Mouse (Mus musculus) forebrain, embryonic 11.5 days (tissue): ENCODE results near the gene Gata2. TPM values are rescaled to one million over a fixed set of nuclear protein-coding genes. Genes with fewer than 3 reads are reported as not detected.
"Not testable (repeated sequence)": the region's sequence is repeated elsewhere in the genome, so short reads cannot be mapped to it uniquely, and the experiment has no call there.

Experiments used
- ATAC-seq: fragments of 200-750 bp; cut with Nextera tagmentation; replicated peaks from 2 replicates; pipeline ENCODE4 v1.8.0; 2017; ENCODE audit warnings: moderate TSS enrichment; ENCODE audit not compliant: low FRiP score
- DNase-seq: peaks from one replicate; pipeline ENCODE4 v3.0.0-alpha.2; 2017; ENCODE audit warnings: low spot score
- H3K27ac ChIP-seq: fragments of 300-500 bp; sonication (generic); 2 replicates; pipeline ENCODE4 v1.5.1; 2014; ENCODE audit warnings: low read depth, low read length
- H3K27me3 ChIP-seq: fragments of 300-500 bp; sonication (generic); 2 replicates; pipeline ENCODE4 v1.6.1; 2014; ENCODE audit warnings: mild to moderate bottlenecking, low read length, mixed read lengths; ENCODE audit not compliant: control insufficient read depth, insufficient read depth
- H3K36me3 ChIP-seq: fragments of 300-500 bp; sonication (generic); 2 replicates; pipeline ENCODE4 v1.6.1; 2014; ENCODE audit warnings: mild to moderate bottlenecking, low read length, moderate library complexity, mixed read lengths; ENCODE audit not compliant: control insufficient read depth, insufficient read depth
- H3K4me1 ChIP-seq: fragments of 300-500 bp; sonication (generic); replicated peaks from 2 replicates; pipeline ENCODE4 v1.6.1; 2014; ENCODE audit warnings: low read length, mixed read lengths; ENCODE audit not compliant: control insufficient read depth, insufficient read depth
- H3K4me2 ChIP-seq: fragments of 300-500 bp; sonication (generic); 2 replicates; pipeline ENCODE4 v1.6.1; 2014; ENCODE audit warnings: low read depth, mild to moderate bottlenecking, low read length, moderate library complexity, mixed read lengths; ENCODE audit not compliant: severe bottlenecking
- H3K4me3 ChIP-seq: fragments of 300-500 bp; sonication (generic); 2 replicates; pipeline ENCODE4 v1.5.1; 2014; ENCODE audit warnings: low read depth, low read length
- H3K9ac ChIP-seq: fragments of 300-500 bp; sonication (generic); 2 replicates; pipeline ENCODE4 v1.6.1; 2014; ENCODE audit warnings: low read length
- H3K9me3 ChIP-seq: fragments of 300-500 bp; sonication (generic); 2 replicates; pipeline ENCODE4 v1.6.1; 2016; ENCODE audit warnings: low read length, mixed read lengths; ENCODE audit not compliant: control insufficient read depth
- WGBS: fragments of 180-500 bp; shearing (Covaris S2); extraction: QIAGEN DNeasy Blood & Tissue Kit; methylation state at CpG from one replicate; pipeline ENCODE4 v1.1.7; 2014; 5-methylcytosine and 5-hydroxymethylcytosine counted together
- polyA plus RNA-seq: library from polyadenylated mRNA; unstranded; fragments of >200 nt; fragmentation: Nextera tagmentation; extraction: Ambion mirVana; gene quantifications from 2 replicates; pipeline ENCODE4 v1.2.1, GENCODE M21; 2014

Gene Gata2
- polyA plus RNA-seq: 6.3 and 7.9 TPM in 2 replicates

- Histone ChIP-seq H3K27ac (no peak within 1 kb of the TSS), H3K9me3 (no peaks in the 10 kb centered on the region), H3K4me3 (peak within 1 kb of the TSS; percentile 27), H3K36me3 (no peaks in the 10 kb centered on the region), H3K4me1 (peaks cover 34% of the 10 kb centered on the region), H3K27me3 (peaks cover 97% of the 10 kb centered on the region), H3K4me2 (peak within 1 kb of the TSS; percentile 46), H3K9ac (peak within 1 kb of the TSS; percentile 36)
- ATAC-seq (no peak), DNase-seq (no peak)
- under 1% methylated on average over 57 of the region's 57 CpGs for WGBS
Measured at GRCm38 (mm10) chr6:88193433-88194052, at the start of gene Gata2. Gene Gata2 (plus strand): TSS chr6:88193891.

GRCm38 (mm10) chr6:88145793-88146192, 47.9 kb upstream of the Gata2 start:
- H3K27ac ChIP-seq: no peak overlapping the region
- no peak for ATAC-seq
- 93% methylated on average over 4 of the region's 4 CpGs for WGBS
- H3K9ac ChIP-seq: no peak overlapping the region
- no peak overlapping the region for H3K4me3 ChIP-seq
- H3K9me3 ChIP-seq: no peaks in the 10 kb centered on the region
- no peak overlapping the region for H3K4me2 ChIP-seq
- no peak for DNase-seq
- no peaks in the 10 kb centered on the region for H3K36me3 ChIP-seq
- H3K27me3 ChIP-seq: no peaks in the 10 kb centered on the region
- no peaks in the 10 kb centered on the region for H3K4me1 ChIP-seq

- ATAC-seq (no peak), DNase-seq (no peak)
- no peaks in the 10 kb centered on the region for H3K4me1 ChIP-seq
- 83% methylated on average over 8 of the region's 8 CpGs for WGBS
- no peaks in the 10 kb centered on the region for H3K36me3 ChIP-seq
- no peak overlapping the region for H3K27ac ChIP-seq
- H3K9me3 ChIP-seq: no peaks in the 10 kb centered on the region
- no peak overlapping the region for H3K9ac ChIP-seq
- H3K27me3 ChIP-seq: no peaks in the 10 kb centered on the region
- H3K4me3 ChIP-seq: no peak overlapping the region
- H3K4me2 ChIP-seq: no peak overlapping the region
Measured at GRCm38 (mm10) chr6:88146576-88146975, 47.1 kb upstream of the Gata2 start.

- DNase-seq (no peak), ATAC-seq (no peak)
- Histone ChIP-seq H3K4me1 (no peaks in the 10 kb centered on the region), H3K27me3 (no peaks in the 10 kb centered on the region), H3K36me3 (no peaks in the 10 kb centered on the region), H3K9ac (no peak overlapping the region), H3K9me3 (no peaks in the 10 kb centered on the region), H3K4me2 (no peak overlapping the region), H3K27ac (no peak overlapping the region), H3K4me3 (no peak overlapping the region)
- 85% methylated on average over 16 of the region's 16 CpGs for WGBS
Measured at GRCm38 (mm10) chr6:88147411-88148003, 46.2 kb upstream of the Gata2 start.

- DNase-seq: no peak
- no peaks in the 10 kb centered on the region for H3K9me3 ChIP-seq
- no peak for ATAC-seq
- WGBS: 76% methylated on average over 4 of the region's 4 CpGs
- no peak overlapping the region for H3K27ac ChIP-seq
- H3K9ac ChIP-seq: no peak overlapping the region
- no peaks in the 10 kb centered on the region for H3K36me3 ChIP-seq
- no peak overlapping the region for H3K4me2 ChIP-seq
- no peaks in the 10 kb centered on the region for H3K4me1 ChIP-seq
- H3K4me3 ChIP-seq: no peak overlapping the region
- H3K27me3 ChIP-seq: no peaks in the 10 kb centered on the region
Measured at GRCm38 (mm10) chr6:88151335-88151734, 42.4 kb upstream of the Gata2 start.

GRCm38 (mm10) chr6:88152127-88152705, 41.5 kb upstream of the Gata2 start:
- Histone ChIP-seq H3K27me3 (no peaks in the 10 kb centered on the region), H3K9ac (no peak overlapping the region), H3K4me1 (no peaks in the 10 kb centered on the region), H3K9me3 (no peaks in the 10 kb centered on the region), H3K36me3 (no peaks in the 10 kb centered on the region), H3K27ac (no peak overlapping the region), H3K4me2 (no peak overlapping the region), H3K4me3 (no peak overlapping the region)
- DNase-seq: no peak
- ATAC-seq: no peak
- WGBS: 85% methylated on average over 14 of the region's 14 CpGs

GRCm38 (mm10) chr6:88152979-88153378, 40.7 kb upstream of the Gata2 start:
- H3K4me1 ChIP-seq: no peaks in the 10 kb centered on the region
- H3K27me3 ChIP-seq: no peaks in the 10 kb centered on the region
- H3K9ac ChIP-seq: no peak overlapping the region
- WGBS: 82% methylated on average over 6 of the region's 6 CpGs
- no peak for DNase-seq
- no peaks in the 10 kb centered on the region for H3K36me3 ChIP-seq
- no peak for ATAC-seq
- no peak overlapping the region for H3K4me3 ChIP-seq
- no peak overlapping the region for H3K4me2 ChIP-seq
- no peak overlapping the region for H3K27ac ChIP-seq
- H3K9me3 ChIP-seq: no peaks in the 10 kb centered on the region

- ATAC-seq, H3K4me2 ChIP-seq, H3K4me1 ChIP-seq, H3K27ac ChIP-seq, H3K9me3 ChIP-seq, H3K9ac ChIP-seq, DNase-seq, H3K27me3 ChIP-seq, H3K36me3 ChIP-seq, H3K4me3 ChIP-seq: not testable (repeated sequence)
- WGBS: 92% methylated on average over 6 of the region's 6 CpGs
Measured at GRCm38 (mm10) chr6:88155614-88156013, 38.1 kb upstream of the Gata2 start.

- no peaks in the 10 kb centered on the region for H3K36me3 ChIP-seq
- no peak overlapping the region for H3K4me2 ChIP-seq
- WGBS: 83% methylated on average over 5 of the region's 5 CpGs
- H3K4me1 ChIP-seq: no peaks in the 10 kb centered on the region
- H3K27me3 ChIP-seq: no peaks in the 10 kb centered on the region
- DNase-seq: no peak
- no peak overlapping the region for H3K27ac ChIP-seq
- H3K9me3 ChIP-seq: no peaks in the 10 kb centered on the region
- no peak overlapping the region for H3K4me3 ChIP-seq
- no peak for ATAC-seq
- no peak overlapping the region for H3K9ac ChIP-seq
Measured at GRCm38 (mm10) chr6:88158790-88159189, 34.9 kb upstream of the Gata2 start.
